Mouse (Mus musculus): Measurements from ENCODE around the gene Hdgfl2. TPM values are rescaled to one million over a fixed set of nuclear protein-coding genes. Genes with fewer than 3 reads are reported as not detected.
A peak's percentile ranks its signal among the peaks of the same experiment; 100 is the strongest.

The Hdgfl2 gene
- polyA plus RNA-seq, 1 experiment from 2014 or later: 77.2 TPM

DNA sequence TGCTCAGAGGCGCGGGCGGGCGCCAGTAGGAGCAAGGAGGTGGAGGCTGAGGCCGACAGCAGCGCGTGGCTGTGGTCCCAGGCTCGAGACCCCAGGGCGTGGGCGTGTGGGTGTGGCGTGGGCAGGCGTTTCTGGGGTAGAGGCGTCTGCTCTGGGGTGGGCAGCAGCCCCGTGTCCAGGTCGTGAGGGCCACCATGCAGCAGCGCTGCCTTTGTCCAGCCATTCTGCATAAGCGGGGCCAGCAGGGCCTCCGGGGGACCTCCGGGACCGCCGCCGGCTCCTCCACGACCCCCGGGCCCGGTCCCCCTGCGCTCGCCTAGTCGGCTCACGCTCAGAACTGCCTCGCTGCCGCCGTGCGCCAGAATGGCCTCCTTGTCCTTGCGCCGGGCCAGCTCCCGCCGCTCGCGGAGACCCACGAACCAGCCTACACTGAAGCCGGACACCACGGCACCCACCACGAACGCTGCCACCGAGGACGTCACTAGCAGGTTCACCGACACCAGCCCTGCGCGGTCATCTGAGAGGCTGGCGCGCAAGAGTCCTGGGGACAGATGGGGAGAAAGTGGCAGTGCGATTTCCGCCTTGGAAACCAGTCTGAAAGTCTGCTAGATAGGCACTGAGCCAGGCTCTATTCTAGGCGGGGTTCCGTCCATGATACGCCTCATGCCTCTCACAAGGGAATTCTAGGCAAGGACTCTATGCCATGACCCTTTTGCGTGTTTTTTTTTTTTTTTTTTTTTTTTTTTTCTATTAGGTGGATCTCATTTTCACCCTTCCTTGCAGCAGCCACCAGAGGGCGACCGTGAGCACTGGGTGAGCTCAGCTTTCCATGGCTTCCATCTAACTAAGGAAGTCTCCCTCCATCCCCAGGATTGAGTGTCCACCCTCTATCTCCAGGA lies 45.2 kb downstream of the Hdgfl2 start:
- peak overlapping the region; percentile 59; the same call in 1 of the 2 replicates for H3K9ac ChIP-seq (ENCODE audit: low read depth, low read length)
- H3K4me2 ChIP-seq: peak overlapping the region; percentile 81
- H3K4me1 ChIP-seq (ENCODE audit: control insufficient read depth, insufficient read depth, low read length): peaks cover 13% of the 10 kb centered on the region
- no peak overlapping the region for H3K27ac ChIP-seq (ENCODE audit: low read depth, low read length)
- peak overlapping the region; percentile 47 for H3K4me3 ChIP-seq (ENCODE audit: low read depth, low read length)
- no peaks in the 10 kb centered on the region for H3K36me3 ChIP-seq (ENCODE audit: control insufficient read depth, insufficient read depth, low read length)
- WGBS (ENCODE audit: insufficient replicate concordance): 5% methylated on average over 53 of the region's 59 CpGs
- peaks cover 11% of the 10 kb centered on the region; the same call in 1 of the 2 replicates for H3K9me3 ChIP-seq (replicated peaks; ENCODE audit: control insufficient read depth, low read length)
- ATAC-seq (replicated peaks; ENCODE audit: insufficient number of reproducible peaks, low FRiP score, low TSS enrichment): no peak
- peaks cover 60% of the 10 kb centered on the region for H3K27me3 ChIP-seq (ENCODE audit: control insufficient read depth, insufficient read depth, low read length)

- Histone ChIP-seq H3K9ac (ENCODE audit: low read depth, low read length) (no peak overlapping the region), H3K4me3 (ENCODE audit: low read depth, low read length) (no peak overlapping the region), H3K4me1 (ENCODE audit: control insufficient read depth, insufficient read depth, low read length) (peaks cover 7% of the 10 kb centered on the region), H3K9me3 (replicated peaks; ENCODE audit: control insufficient read depth, low read length) (peaks cover 11% of the 10 kb centered on the region; the same call in 1 of the 2 replicates), H3K36me3 (ENCODE audit: control insufficient read depth, insufficient read depth, low read length) (no peaks in the 10 kb centered on the region), H3K27ac (ENCODE audit: low read depth, low read length) (no peak overlapping the region), H3K27me3 (ENCODE audit: control insufficient read depth, insufficient read depth, low read length) (peaks cover 53% of the 10 kb centered on the region), H3K4me2 (no peak overlapping the region)
- ATAC-seq (replicated peaks; ENCODE audit: insufficient number of reproducible peaks, low FRiP score, low TSS enrichment): no peak
- 72% methylated on average over 4 of the region's 4 CpGs for WGBS (ENCODE audit: insufficient replicate concordance)
Observed at GRCm38 (mm10) chr17:56125276-56125630, 45.8 kb downstream of the Hdgfl2 start.

DNA sequence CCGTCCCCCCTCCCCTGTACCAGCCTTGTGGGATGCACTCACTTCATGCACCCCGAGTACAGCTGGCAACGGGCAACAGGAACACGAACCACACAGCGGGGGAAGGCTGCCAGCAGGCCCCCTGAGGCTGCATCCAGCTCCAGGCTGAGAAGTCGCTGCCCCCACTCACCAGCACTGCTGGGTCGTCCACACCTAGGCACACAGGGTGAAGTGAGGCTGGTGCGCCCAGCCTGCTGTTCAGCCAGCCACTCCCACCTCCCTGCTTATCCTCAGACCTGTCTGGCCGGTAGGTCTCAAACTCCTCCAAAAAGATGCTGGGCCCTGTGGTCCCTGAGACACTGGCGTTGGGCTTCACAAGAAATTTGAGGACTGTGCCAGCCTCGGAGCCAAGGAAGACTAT lies 46.7 kb downstream of the Hdgfl2 start:
- no peak overlapping the region for H3K9ac ChIP-seq (ENCODE audit: low read depth, low read length)
- no peak for ATAC-seq (replicated peaks; ENCODE audit: insufficient number of reproducible peaks, low FRiP score, low TSS enrichment)
- peaks cover 3% of the 10 kb centered on the region; the same call in 1 of the 2 replicates for H3K4me1 ChIP-seq (ENCODE audit: control insufficient read depth, insufficient read depth, low read length)
- 61% methylated on average over 11 of the region's 11 CpGs for WGBS (ENCODE audit: insufficient replicate concordance)
- no peak overlapping the region for H3K4me3 ChIP-seq (ENCODE audit: low read depth, low read length)
- H3K27ac ChIP-seq (ENCODE audit: low read depth, low read length): no peak overlapping the region
- no peak overlapping the region for H3K4me2 ChIP-seq
- peaks cover 14% of the 10 kb centered on the region; the same call in 1 of the 2 replicates for H3K9me3 ChIP-seq (replicated peaks; ENCODE audit: control insufficient read depth, low read length)
- peaks cover 44% of the 10 kb centered on the region for H3K27me3 ChIP-seq (ENCODE audit: control insufficient read depth, insufficient read depth, low read length)
- H3K36me3 ChIP-seq (ENCODE audit: control insufficient read depth, insufficient read depth, low read length): no peaks in the 10 kb centered on the region

GRCm38 (mm10) chr17:56128246-56128645 lies 48.8 kb downstream of the Hdgfl2 start:
- Histone ChIP-seq H3K4me2 (no peak overlapping the region), H3K27ac (ENCODE audit: low read depth, low read length) (no peak overlapping the region), H3K27me3 (ENCODE audit: control insufficient read depth, insufficient read depth, low read length) (peaks cover 24% of the 10 kb centered on the region), H3K36me3 (ENCODE audit: control insufficient read depth, insufficient read depth, low read length) (no peaks in the 10 kb centered on the region), H3K9me3 (replicated peaks; ENCODE audit: control insufficient read depth, low read length) (0 out of 2 replicates have a peak, but pooled peaks cover 5% of the 10 kb centered on the region), H3K4me3 (ENCODE audit: low read depth, low read length) (no peak overlapping the region), H3K9ac (ENCODE audit: low read depth, low read length) (no peak overlapping the region), H3K4me1 (ENCODE audit: control insufficient read depth, insufficient read depth, low read length) (peaks cover 3% of the 10 kb centered on the region; the same call in 1 of the 2 replicates)
- WGBS (ENCODE audit: insufficient replicate concordance): 81% methylated on average over 15 of the region's 15 CpGs
- ATAC-seq (replicated peaks; ENCODE audit: insufficient number of reproducible peaks, low FRiP score, low TSS enrichment): no peak

DNA sequence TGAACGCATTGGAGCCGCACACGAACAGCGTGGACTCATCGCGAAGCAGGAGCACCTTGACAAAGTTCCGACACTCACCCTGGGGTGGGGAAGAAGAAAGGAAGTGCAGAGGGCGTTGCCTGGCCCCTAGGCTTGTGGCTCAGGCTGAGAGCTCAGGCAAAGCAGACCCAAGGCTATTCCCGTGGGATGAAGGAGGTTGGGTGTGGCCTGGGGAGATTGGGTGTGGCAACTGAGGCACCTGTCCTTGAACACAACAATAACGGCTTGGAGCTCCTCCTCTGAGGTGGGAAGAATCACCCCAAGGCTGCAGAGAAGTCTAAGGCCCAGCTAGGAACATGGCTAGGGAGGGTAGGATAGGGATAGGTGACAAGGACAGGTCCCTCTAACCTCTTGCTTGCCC lies 51.7 kb downstream of the Hdgfl2 start:
- Histone ChIP-seq H3K4me1 (ENCODE audit: control insufficient read depth, insufficient read depth, low read length) (peaks cover 9% of the 10 kb centered on the region), H3K4me3 (ENCODE audit: low read depth, low read length) (no peak overlapping the region), H3K27ac (ENCODE audit: low read depth, low read length) (no peak overlapping the region), H3K4me2 (no peak overlapping the region), H3K36me3 (ENCODE audit: control insufficient read depth, insufficient read depth, low read length) (no peaks in the 10 kb centered on the region), H3K9me3 (replicated peaks; ENCODE audit: control insufficient read depth, low read length) (0 out of 2 replicates have a peak, but pooled peaks cover 5% of the 10 kb centered on the region), H3K27me3 (ENCODE audit: control insufficient read depth, insufficient read depth, low read length) (peaks cover 9% of the 10 kb centered on the region), H3K9ac (ENCODE audit: low read depth, low read length) (no peak overlapping the region)
- ATAC-seq (replicated peaks; ENCODE audit: insufficient number of reproducible peaks, low FRiP score, low TSS enrichment): no peak
- 89% methylated on average over 10 of the region's 10 CpGs for WGBS (ENCODE audit: insufficient replicate concordance)

GRCm38 (mm10) chr17:56131814-56132213 lies 52.4 kb downstream of the Hdgfl2 start:
- Histone ChIP-seq H3K4me3 (ENCODE audit: low read depth, low read length) (no peak overlapping the region), H3K27me3 (ENCODE audit: control insufficient read depth, insufficient read depth, low read length) (peaks cover 9% of the 10 kb centered on the region; the same call in 1 of the 2 replicates), H3K36me3 (ENCODE audit: control insufficient read depth, insufficient read depth, low read length) (no peaks in the 10 kb centered on the region), H3K9me3 (replicated peaks; ENCODE audit: control insufficient read depth, low read length) (0 out of 2 replicates have a peak, but pooled peaks cover 5% of the 10 kb centered on the region), H3K9ac (ENCODE audit: low read depth, low read length) (no peak overlapping the region), H3K27ac (ENCODE audit: low read depth, low read length) (no peak overlapping the region), H3K4me1 (ENCODE audit: control insufficient read depth, insufficient read depth, low read length) (peaks cover 9% of the 10 kb centered on the region), H3K4me2 (no peak overlapping the region)
- 39% methylated on average over 7 of the region's 7 CpGs for WGBS (ENCODE audit: insufficient replicate concordance)
- no peak; the same call in 1 of the 2 replicates for ATAC-seq (replicated peaks; ENCODE audit: insufficient number of reproducible peaks, low FRiP score, low TSS enrichment)

DNA sequence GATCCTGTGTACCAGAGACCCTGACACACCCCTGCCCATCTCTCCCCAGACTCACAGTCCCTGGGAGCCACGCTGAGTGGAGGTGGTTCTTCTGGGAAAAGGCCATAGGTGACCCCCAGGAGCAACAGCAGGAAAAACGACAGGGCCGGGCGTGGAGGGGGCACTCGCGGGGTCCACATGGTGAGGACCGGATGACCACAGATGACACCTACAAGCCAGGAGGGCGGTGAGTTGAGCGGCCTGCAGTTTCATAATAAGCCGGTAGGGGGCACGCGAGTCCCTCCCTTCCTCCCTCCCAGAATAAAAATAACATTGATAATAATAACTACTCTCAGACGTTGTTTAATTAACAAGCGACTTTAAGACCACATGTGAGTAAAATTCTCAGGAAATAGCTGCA lies 53.2 kb downstream of the Hdgfl2 start:
- Histone ChIP-seq H3K4me3 (ENCODE audit: low read depth, low read length) (no peak overlapping the region), H3K36me3 (ENCODE audit: control insufficient read depth, insufficient read depth, low read length) (no peaks in the 10 kb centered on the region), H3K4me2 (no peak overlapping the region; the same call in 1 of the 2 replicates), H3K27ac (ENCODE audit: low read depth, low read length) (no peak overlapping the region), H3K9me3 (replicated peaks; ENCODE audit: control insufficient read depth, low read length) (0 out of 2 replicates have a peak, but pooled peaks cover 5% of the 10 kb centered on the region), H3K9ac (ENCODE audit: low read depth, low read length) (no peak overlapping the region), H3K4me1 (ENCODE audit: control insufficient read depth, insufficient read depth, low read length) (peaks cover 9% of the 10 kb centered on the region), H3K27me3 (ENCODE audit: control insufficient read depth, insufficient read depth, low read length) (peaks cover 11% of the 10 kb centered on the region)
- no peak for ATAC-seq (replicated peaks; ENCODE audit: insufficient number of reproducible peaks, low FRiP score, low TSS enrichment)
- 6% methylated on average over 14 of the region's 14 CpGs for WGBS (ENCODE audit: insufficient replicate concordance)

DNA sequence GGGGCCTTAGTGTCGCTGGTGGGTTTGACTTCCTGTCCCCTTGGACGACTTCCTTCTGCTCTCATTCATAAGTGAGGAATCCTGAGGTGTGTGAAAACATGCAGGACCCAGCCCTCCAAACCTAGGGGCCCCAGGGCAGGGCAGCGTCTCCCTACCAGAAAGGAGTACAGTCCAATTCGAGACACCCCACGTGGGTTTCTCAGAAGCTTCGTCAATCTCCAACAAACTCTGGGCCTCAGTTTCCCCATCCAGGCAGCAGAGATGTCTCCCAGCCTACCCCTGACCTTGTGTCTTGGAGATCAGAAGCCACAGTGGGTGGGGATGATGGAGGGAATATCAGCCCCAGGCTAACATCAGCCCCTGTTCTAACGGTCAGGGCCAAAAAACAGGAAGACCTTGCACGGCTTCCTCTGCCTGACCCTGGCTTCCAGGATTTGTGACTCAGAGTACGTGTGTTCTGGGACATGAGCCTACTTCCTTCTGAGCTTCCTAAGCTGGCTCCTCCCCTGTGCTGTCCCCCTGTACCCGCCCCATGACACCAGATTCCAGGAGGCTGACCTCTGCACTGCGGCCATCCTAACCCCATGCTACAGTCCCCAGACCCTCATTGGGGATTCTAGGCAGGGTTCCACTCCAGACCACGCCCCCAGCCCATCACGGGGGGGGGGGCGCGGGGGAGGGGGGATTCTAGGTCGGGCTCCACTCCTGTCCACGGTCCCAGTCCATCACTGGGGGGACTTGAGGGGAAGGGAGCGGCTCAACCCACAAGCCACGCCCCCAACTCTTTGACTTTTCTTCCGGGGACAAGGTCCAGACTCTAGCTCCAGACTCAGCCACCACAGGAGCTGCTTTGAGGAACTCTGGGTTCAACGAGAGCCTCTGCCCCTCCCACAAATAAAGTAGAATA lies 54.3 kb downstream of the Hdgfl2 start:
- WGBS (ENCODE audit: insufficient replicate concordance): 15% methylated on average over 21 of the region's 21 CpGs
- Histone ChIP-seq H3K27me3 (ENCODE audit: control insufficient read depth, insufficient read depth, low read length) (peaks cover 21% of the 10 kb centered on the region), H3K9me3 (replicated peaks; ENCODE audit: control insufficient read depth, low read length) (0 out of 2 replicates have a peak, but pooled peaks cover 5% of the 10 kb centered on the region), H3K4me3 (ENCODE audit: low read depth, low read length) (peak overlapping the region; percentile 6), H3K36me3 (ENCODE audit: control insufficient read depth, insufficient read depth, low read length) (no peaks in the 10 kb centered on the region), H3K4me1 (ENCODE audit: control insufficient read depth, insufficient read depth, low read length) (peaks cover 9% of the 10 kb centered on the region), H3K4me2 (peak overlapping the region; percentile 69), H3K9ac (ENCODE audit: low read depth, low read length) (no peak overlapping the region), H3K27ac (ENCODE audit: low read depth, low read length) (peak overlapping the region; percentile 24; the same call in 1 of the 2 replicates)
- ATAC-seq (replicated peaks; ENCODE audit: insufficient number of reproducible peaks, low FRiP score, low TSS enrichment): peak; percentile 53; the same call in 1 of the 2 replicates
